Mouse (Mus musculus): Measurements from ENCODE around the gene Il1f5.
A peak's percentile ranks its signal among the peaks of the same experiment; 100 is the strongest.

Gene Il1f5

DNA sequence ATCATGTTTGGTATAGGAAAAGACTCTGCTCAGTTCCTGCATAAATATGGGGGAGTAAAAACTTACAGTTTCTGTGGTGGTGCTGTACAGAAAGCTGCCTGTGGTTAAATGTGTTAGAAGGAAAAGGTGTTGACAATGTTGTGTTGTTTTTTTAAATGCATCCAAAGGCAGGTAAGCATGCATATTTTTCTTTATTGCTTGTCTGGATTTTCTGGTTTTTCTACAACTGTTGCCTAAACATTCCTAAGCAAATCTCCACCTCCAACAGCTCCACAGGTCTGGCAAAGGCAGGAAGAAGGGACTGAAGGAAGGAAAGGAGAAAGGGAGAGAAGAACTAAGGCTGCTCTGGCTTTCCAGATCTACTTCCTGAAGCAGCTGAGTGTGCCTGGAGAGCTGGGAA is at the start of gene Il1f5:
Il1f5 (plus strand) TSS at position 301 of the 400 bp plus-strand sequence.
- no peak for DNase-seq (ENCODE audit: low spot score)

DNA sequence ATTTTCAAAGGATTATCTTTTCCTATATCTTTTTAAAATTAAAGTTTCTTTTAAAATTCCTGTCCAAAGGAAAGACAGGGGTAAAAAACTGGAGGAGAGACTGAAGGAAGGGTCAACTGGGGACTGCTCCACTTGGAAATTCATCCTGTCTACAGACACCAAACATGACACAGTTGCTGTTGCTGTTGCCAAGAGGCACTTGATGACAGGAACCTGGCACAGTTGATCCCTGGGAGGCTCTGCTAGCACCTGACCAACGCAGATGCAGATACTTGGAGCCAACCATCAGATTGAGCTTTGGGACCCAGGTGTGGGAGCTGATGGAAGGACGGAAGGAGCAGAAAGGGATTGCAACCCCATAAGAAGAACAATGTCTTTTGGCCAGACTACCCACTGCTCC is 49.6 kb upstream of the Il1f5 start:
- no peak for DNase-seq (ENCODE audit: low spot score)

GRCm38 (mm10) chr2:24267503-24267902 is 9.3 kb upstream of the Il1f5 start:
- DNase-seq (ENCODE audit: low spot score), result no peak

GRCm38 (mm10) chr2:24273619-24274018 is 3.1 kb upstream of the Il1f5 start:
- no peak for DNase-seq (ENCODE audit: low spot score)

- DNase-seq (ENCODE audit: low spot score), result no peak
Observed at GRCm38 (mm10) chr2:24275146-24275545, 1.6 kb upstream of the Il1f5 start.

DNA sequence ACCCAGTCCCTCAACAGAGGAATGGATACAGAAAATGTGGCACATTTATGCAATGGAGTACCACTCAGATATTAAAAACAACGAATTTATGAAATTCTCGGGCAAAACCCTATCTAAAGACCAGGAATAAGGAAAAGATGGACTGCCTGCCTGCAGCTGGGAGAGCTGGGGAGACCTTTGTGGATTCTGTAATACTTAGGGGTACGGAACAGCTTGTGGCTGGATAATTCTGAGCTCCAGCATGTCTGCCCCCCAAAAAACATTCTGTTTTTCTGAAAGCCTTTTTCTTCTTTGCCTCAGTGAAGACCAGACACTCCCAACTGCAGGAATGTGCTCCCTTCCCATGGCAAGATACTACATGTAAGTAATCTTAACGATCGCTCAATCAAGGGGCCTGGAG is 14.1 kb downstream of the Il1f5 start, which contains the start of gene Il1f10:
Il1f10 (plus strand) TSS at position 301 of the 400 bp plus-strand sequence.
- DNase-seq (ENCODE audit: low spot score), result no peak

DNA sequence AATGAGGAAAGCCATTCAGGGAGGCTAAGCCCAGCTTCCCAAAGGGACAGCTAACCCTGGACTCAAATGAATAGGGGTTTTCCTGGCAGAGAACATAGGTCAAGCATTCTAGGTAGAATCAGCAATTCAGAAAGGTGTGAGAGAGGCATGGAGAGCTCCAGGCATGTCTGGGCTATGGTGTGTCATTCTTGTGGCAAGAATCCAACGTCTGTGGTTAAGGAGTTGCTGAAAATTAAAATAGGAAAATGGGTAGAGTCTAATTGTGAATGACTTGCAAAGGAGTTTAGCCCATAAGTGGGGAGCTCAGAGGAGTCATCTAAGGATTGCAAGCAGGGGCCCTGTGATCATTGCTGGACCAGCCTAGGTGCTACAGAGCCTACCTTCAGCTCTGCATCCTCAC is 17.9 kb downstream of the Il1f5 start:
- no peak for DNase-seq (ENCODE audit: low spot score)

GRCm38 (mm10) chr2:24296837-24297236 is 20.1 kb downstream of the Il1f5 start:
- DNase-seq (ENCODE audit: low spot score), result peak; percentile 10

DNA sequence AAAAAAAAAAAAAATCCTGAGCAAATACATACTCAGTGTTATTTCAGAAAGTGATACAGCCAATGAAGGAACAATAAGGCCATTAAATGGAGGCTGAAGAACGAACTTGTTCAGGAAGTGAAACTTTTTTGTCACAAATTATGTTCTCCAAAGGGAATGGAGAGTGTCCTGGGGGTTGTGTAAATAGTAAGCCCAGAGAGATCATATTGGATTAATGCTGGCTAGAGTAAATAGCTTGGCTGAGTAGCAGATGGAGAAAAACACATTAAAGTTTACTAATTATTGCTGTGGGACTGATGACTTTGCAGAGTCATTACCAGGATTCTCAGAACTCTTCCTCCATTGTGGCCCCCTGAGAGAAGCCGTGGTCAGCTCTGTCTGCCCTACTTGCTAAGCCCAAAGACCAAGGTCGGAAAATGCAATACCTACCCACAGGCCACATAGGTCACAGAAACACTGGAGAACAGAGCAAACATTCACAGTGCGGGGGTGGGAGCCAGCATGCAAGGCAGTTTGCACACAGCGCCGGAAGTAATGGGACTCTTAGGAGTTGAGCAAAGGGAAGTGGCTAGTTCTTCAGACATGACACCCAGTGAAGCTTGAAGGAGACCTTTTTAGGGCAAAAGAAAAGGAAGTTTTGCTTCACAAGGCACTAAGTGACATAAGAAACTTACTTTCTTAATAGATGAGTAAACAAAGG is 34.7 kb downstream of the Il1f5 start:
- DNase-seq (ENCODE audit: low spot score), result no peak

DNA sequence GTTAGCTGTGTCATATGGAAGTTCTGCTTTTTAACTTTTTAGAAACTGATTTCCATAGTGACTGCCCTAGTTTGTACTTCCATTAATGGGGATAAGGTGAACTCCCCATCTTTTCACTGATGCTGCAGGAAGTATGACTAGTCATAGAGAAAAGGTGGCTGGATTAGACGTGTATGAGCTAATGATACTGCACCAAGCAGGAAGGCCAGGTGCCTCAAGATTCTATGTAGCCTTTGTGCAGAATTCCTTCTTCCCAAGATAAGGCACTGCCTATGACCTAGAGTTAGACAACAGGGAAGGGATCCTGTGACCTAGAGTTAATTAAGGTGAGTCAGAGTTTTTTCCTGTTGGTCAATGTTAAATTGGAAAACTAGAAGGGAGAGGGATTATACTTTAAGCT is 40.2 kb downstream of the Il1f5 start:
- no peak for DNase-seq (ENCODE audit: low spot score)

DNA sequence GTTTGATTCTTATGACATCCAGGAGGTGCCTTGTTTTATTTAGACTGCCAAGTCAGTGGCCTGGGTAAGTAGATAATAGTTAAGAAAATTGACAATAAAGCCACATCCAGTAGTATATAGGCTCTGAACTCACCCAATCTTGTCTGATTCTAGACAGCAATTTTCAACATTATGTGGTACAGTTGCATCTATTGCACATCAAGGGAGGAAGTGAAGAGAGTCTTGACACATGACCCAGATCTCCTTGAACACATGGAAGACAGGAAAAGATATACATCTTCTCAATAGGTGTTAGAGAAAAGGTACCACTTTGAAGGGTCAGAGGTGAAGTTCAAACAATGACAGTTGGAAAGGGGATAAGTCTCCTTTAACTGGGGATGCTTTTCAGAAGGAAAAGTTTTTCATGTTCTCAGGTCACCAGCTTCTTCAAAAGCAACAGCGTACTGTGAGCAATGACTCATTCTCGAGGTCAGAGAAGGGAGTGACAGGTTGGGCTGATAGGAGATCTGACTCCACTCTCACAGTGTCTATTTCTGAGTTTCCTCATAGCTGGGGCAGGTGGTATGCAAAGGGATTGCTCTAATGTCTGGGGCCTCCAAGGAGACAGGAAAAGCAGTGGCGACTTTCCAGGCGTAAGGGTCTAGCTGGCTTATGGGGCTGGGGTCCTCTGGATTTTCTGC is 41.3 kb downstream of the Il1f5 start:
- DNase-seq (ENCODE audit: low spot score), result no peak
